Mouse (Mus musculus) hindbrain, postnatal 0 days (tissue): ENCODE results near the gene Crhr2. TPM values are rescaled to one million over a fixed set of nuclear protein-coding genes. Genes with fewer than 3 reads are reported as not detected.

Experiments used
- ATAC-seq: fragments of 200-750 bp; cut with Nextera tagmentation; 2 replicates; pipeline ENCODE4 v1.8.0; 2017; ENCODE audit warnings: mild to moderate bottlenecking, moderate TSS enrichment, moderate library complexity
- DNase-seq: peaks from one replicate; pipeline ENCODE4 v3.0.0-alpha.2; 2015; ENCODE audit warnings: low spot score
- H3K27ac ChIP-seq: fragments of 300-500 bp; sonication (generic); 2 replicates; pipeline ENCODE4 v1.5.1; 2014; ENCODE audit warnings: mild to moderate bottlenecking
- H3K27me3 ChIP-seq: fragments of 300-500 bp; sonication (generic); 2 replicates; pipeline ENCODE4 v1.6.1; 2014; ENCODE audit warnings: low read length, mixed read lengths; ENCODE audit not compliant: insufficient read depth
- H3K36me3 ChIP-seq: fragments of 300-500 bp; sonication (generic); 2 replicates; pipeline ENCODE4 v1.6.1; 2014; ENCODE audit warnings: low read length, mixed read lengths; ENCODE audit not compliant: insufficient read depth
- H3K4me1 ChIP-seq: fragments of 300-500 bp; sonication (generic); 2 replicates; pipeline ENCODE4 v1.6.1; 2014; ENCODE audit warnings: antibody characterized with exemption, low read length, mixed read lengths; ENCODE audit not compliant: insufficient read depth
- H3K4me2 ChIP-seq: fragments of 300-500 bp; sonication (generic); 2 replicates; pipeline ENCODE4 v1.6.1; 2014; ENCODE audit warnings: low read depth, mild to moderate bottlenecking, low read length, moderate library complexity, mixed read lengths
- H3K4me3 ChIP-seq: fragments of 300-500 bp; sonication (generic); 2 replicates; pipeline ENCODE4 v1.5.1; 2014; ENCODE audit warnings: low read length
- H3K9ac ChIP-seq: fragments of 300-500 bp; sonication (generic); replicated peaks from 2 replicates; pipeline ENCODE4 v1.6.1; 2014; ENCODE audit warnings: mild to moderate bottlenecking, low read length, moderate library complexity, mixed read lengths
- H3K9me3 ChIP-seq: fragments of 300-500 bp; sonication (generic); 2 replicates; pipeline ENCODE4 v1.6.1; 2016; ENCODE audit warnings: low read length, mixed read lengths
- CTCF ChIP-seq: IDR thresholded peaks from 2 replicates; pipeline ENCODE4 v1.5.1; 2016; ENCODE audit warnings: antibody characterized with exemption, control low read depth, low read depth
- WGBS: fragments of 180-500 bp; shearing (Covaris S2); extraction: QIAGEN DNeasy Blood & Tissue Kit; methylation state at CpG from one replicate; pipeline ENCODE4 v1.1.7; 2014; 5-methylcytosine and 5-hydroxymethylcytosine counted together
- polyA plus RNA-seq: library from polyadenylated mRNA; unstranded; fragments of >200 nt; fragmentation: Nextera tagmentation; extraction: Ambion mirVana; gene quantifications from 2 replicates; pipeline ENCODE4 v1.2.1, GENCODE M21; 2015
- total RNA-seq: library from RNA; depleted of rRNA; stranded (reverse); fragments of >200 nt; gene quantifications from 2 replicates; pipeline ENCODE4 v1.2.3, GENCODE M21; 2014

Crhr2 gene
- total and polyA plus RNA-seq, 2 experiments from 2014 or later, result 1.5 to 3.0 TPM

- Histone ChIP-seq H3K4me1 (no peaks in the 10 kb centered on the region), H3K4me3 (no peak overlapping the region), H3K27ac (no peak overlapping the region), H3K9ac (no peak overlapping the region), H3K36me3 (no peaks in the 10 kb centered on the region), H3K9me3 (no peaks in the 10 kb centered on the region), H3K27me3 (no peaks in the 10 kb centered on the region), H3K4me2 (no peak overlapping the region)
- no peak for ATAC-seq
- no peak for TF ChIP-seq CTCF
- DNase-seq, result no peak
Observed at GRCm38 (mm10) chr6:55128391-55128790, 4.4 kb downstream of the Crhr2 start.

- no peaks in the 10 kb centered on the region for H3K36me3 ChIP-seq
- H3K9ac ChIP-seq, result no peak overlapping the region
- H3K4me1 ChIP-seq, result no peaks in the 10 kb centered on the region
- no peak overlapping the region for H3K4me3 ChIP-seq
- no peak overlapping the region for H3K27ac ChIP-seq
- no peak overlapping the region for H3K4me2 ChIP-seq
- ATAC-seq (no peak), DNase-seq (no peak)
- no peaks in the 10 kb centered on the region for H3K27me3 ChIP-seq
- 79% methylated on average over 5 of the region's 5 CpGs for WGBS
- TF ChIP-seq CTCF, result no peak
- no peaks in the 10 kb centered on the region for H3K9me3 ChIP-seq
Observed at GRCm38 (mm10) chr6:55126576-55126975, 6.2 kb downstream of the Crhr2 start.

GRCm38 (mm10) chr6:55123056-55123455 is 9.8 kb downstream of the Crhr2 start:
- no peaks in the 10 kb centered on the region for H3K9me3 ChIP-seq
- H3K4me3 ChIP-seq, result no peak overlapping the region
- no peaks in the 10 kb centered on the region for H3K36me3 ChIP-seq
- DNase-seq, result peak; percentile 12
- 0 out of 2 replicates have a peak, but pooled peaks cover 10% of the 10 kb centered on the region for H3K27me3 ChIP-seq
- 48% methylated on average over 4 of the region's 4 CpGs for WGBS
- H3K4me1 ChIP-seq, result no peaks in the 10 kb centered on the region
- no peak for TF ChIP-seq CTCF
- no peak overlapping the region for H3K4me2 ChIP-seq
- ATAC-seq, result no peak
- no peak overlapping the region for H3K27ac ChIP-seq
- H3K9ac ChIP-seq, result no peak overlapping the region

- TF ChIP-seq CTCF, result no peak
- H3K9ac ChIP-seq, result peak overlapping the region; percentile 37; the same call in 1 of the 2 replicates
- DNase-seq, result peak; percentile 32
- peak overlapping the region; percentile 54 for H3K4me3 ChIP-seq
- peaks cover 41% of the 10 kb centered on the region for H3K27me3 ChIP-seq
- H3K4me2 ChIP-seq, result peak overlapping the region; percentile 81
- no peaks in the 10 kb centered on the region for H3K9me3 ChIP-seq
- WGBS, result under 1% methylated on average over 68 of the region's 68 CpGs
- H3K36me3 ChIP-seq, result no peaks in the 10 kb centered on the region
- ATAC-seq, result peak; percentile 41
- no peak overlapping the region for H3K27ac ChIP-seq
- peaks cover 5% of the 10 kb centered on the region; the same call in 1 of the 2 replicates for H3K4me1 ChIP-seq
Observed at GRCm38 (mm10) chr6:55117325-55118109, 15.3 kb downstream of the Crhr2 start.

- no peak overlapping the region for H3K4me2 ChIP-seq
- 23% methylated on average over 7 of the region's 7 CpGs for WGBS
- ATAC-seq, result no peak
- no peaks in the 10 kb centered on the region for H3K27me3 ChIP-seq
- peak; percentile 35 for DNase-seq
- no peaks in the 10 kb centered on the region for H3K36me3 ChIP-seq
- H3K9me3 ChIP-seq, result no peaks in the 10 kb centered on the region
- H3K27ac ChIP-seq, result no peak overlapping the region
- no peaks in the 10 kb centered on the region for H3K4me1 ChIP-seq
- no peak overlapping the region for H3K9ac ChIP-seq
- H3K4me3 ChIP-seq, result no peak overlapping the region
- no peak for TF ChIP-seq CTCF
Observed at GRCm38 (mm10) chr6:55108358-55108757, 24.5 kb downstream of the Crhr2 start.

GRCm38 (mm10) chr6:55098603-55099002 is 34.2 kb downstream of the Crhr2 start:
- 78% methylated on average over 5 of the region's 5 CpGs for WGBS

GRCm38 (mm10) chr6:55098030-55098429 is 34.8 kb downstream of the Crhr2 start:
- no peak for TF ChIP-seq CTCF
- DNase-seq (peak; percentile 49), ATAC-seq (no peak)
- Histone ChIP-seq H3K36me3 (no peaks in the 10 kb centered on the region), H3K27ac (no peak overlapping the region), H3K9me3 (no peaks in the 10 kb centered on the region), H3K4me3 (no peak overlapping the region), H3K9ac (no peak overlapping the region), H3K27me3 (no peaks in the 10 kb centered on the region), H3K4me1 (no peaks in the 10 kb centered on the region), H3K4me2 (no peak overlapping the region)
- WGBS, result 51% methylated on average over 5 of the region's 5 CpGs

More at GRCm38 (mm10) chr6:55098603-55099002, 34.2 kb downstream of the Crhr2 start:
- no peaks in the 10 kb centered on the region for H3K27me3 ChIP-seq
- H3K27ac ChIP-seq, result no peak overlapping the region
- H3K9ac ChIP-seq, result no peak overlapping the region
- DNase-seq, result no peak
- no peak for TF ChIP-seq CTCF
- no peaks in the 10 kb centered on the region for H3K9me3 ChIP-seq
- H3K4me2 ChIP-seq, result no peak overlapping the region
- no peak overlapping the region for H3K4me3 ChIP-seq
- no peaks in the 10 kb centered on the region for H3K36me3 ChIP-seq
- no peak for ATAC-seq
- no peaks in the 10 kb centered on the region for H3K4me1 ChIP-seq
